Mouse (Mus musculus): ENCODE measurements around the gene Usp46.

Usp46 gene
- long read RNA-seq, experiment 1, full-length matches to known transcripts: 2 of 5 reads
- long read RNA-seq, experiment 1, partial matches to known transcripts: 3 of 5 reads
- long read RNA-seq, experiment 1, other reads (novel, unspliced or antisense): 0 of 5 reads
- long read RNA-seq, experiment 2, full-length matches to known transcripts: 3 of 3 reads
- long read RNA-seq, experiment 2, partial matches to known transcripts: 0 of 3 reads
- long read RNA-seq, experiment 2, other reads (novel, unspliced or antisense): 0 of 3 reads

DNA sequence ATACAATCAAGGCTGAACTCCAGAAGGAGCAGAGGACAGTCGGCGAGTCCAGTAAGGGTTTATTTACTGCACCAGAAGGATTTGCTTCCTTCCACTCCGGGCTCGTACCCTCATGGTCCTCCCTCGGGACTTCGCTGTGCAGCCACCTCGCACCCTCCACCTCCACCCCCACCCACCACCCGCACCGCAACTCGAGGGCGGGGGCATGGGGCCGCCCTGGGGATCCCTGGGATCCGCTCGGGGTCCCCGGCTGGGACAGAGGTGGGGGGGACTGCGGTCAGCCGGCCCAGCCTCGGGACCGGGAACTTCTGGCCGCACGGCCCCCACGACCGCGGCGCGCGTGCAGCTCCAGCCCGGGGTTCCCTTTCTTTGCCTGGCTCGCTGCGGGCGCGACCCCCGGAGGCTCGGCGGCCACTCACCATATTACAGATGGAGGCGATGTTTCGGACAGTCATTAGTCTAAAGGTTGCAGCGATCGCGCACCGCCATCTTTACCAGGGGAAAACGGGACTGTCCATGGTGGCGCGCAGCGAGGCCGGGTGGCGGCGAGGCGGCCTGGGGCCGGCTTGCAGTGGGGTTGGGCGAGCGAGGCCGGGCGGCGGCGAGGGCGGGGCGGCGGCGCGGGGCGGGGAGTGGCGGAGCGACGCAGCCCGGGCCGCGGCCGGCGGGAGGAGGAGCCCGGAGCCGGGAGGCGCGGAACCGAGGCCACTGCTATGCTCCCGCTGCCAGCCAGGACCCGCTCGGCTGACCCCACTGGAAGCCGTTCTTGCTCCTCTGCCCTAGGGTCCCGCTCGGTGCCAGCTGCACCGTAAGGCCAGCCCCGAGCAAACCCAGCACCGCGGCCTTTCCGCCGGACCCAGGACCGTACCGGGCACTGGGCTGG, at the start of gene Usp46:
Usp46 (minus strand) TSS at position 601 of the 883 bp plus-strand sequence.
- intact Hi-C loops (cut with DNase I): loop anchor here (5.0 kb wide), 1 partner anchor 61 kb away; no protein-coding TSS in a partner anchor

DNA sequence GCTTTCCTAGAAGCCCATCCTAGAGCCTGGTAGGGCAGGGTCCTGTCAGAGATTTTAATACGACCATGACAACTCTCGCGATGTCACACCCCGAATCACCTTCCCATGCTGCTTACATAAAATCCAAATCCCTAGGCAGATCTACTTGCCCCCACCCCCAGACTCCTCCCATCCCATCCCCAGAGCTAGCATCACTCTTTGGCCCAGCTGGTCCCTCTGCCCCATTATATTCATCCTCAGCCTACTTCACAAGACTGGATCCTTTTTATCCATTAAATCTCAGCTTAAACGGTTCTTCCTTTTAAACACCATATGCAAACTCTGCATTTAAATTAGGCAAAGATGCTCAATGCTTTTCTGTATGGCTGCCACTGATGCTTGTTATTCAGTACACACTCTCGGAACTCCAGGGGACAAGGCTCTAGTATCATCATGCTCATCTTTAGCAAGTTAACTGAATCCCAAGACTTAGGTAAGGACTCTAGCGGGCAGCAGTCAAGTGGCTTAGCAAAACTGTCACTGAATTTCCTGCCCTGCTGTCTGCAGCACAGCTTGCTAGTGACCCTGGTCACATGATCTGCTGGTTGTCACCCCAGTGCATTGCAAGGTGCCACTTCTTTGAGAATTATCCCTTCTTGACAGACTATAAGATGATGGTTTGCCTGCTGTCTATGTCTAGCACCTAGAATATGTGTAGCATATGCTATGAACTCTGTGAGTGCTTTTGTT, 45.9 kb upstream of the Usp46 start:
- intact Hi-C loops (cut with DNase I): no loop called here

DNA sequence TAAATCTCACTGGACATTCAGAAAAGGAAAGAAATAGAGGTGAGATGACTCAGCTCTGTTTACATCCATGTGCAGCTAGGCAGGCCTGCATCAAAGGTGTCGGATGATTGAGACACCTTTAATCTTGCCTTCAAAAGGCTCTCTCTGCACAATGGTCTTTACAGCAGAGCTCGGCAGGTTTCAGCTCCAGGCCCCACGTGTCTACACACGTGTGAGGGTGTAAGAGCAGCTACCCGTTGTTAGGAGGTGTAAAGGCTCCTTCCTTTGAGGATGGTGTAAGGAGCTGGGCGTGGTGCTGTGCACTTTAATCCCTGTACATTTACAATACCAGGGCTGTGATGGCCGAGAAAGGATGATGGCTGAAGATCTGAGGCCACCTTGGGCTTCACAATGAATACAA, 37.2 kb upstream of the Usp46 start:
- intact Hi-C loops (cut with DNase I): no loop called here

DNA sequence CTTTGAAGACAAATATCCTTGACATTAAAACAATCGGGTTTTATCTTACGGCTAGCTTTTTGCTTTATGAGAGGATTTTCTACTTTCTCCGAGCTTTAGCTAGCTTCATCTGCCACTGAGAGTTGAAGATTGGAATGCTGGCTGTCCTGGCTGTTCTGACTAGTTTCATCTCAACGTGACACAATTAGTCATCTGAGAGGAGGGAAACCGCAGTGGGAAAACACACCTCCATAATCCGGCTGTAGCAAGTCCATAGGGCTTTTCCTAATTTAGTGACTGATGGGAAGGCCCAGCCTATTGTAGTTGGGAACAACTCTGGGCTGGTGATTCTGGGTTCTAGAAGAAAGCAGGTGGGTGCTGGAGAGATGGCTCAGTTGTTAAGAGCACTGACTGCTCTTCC, 33.5 kb upstream of the Usp46 start:
- intact Hi-C loops (cut with DNase I): no loop called here

DNA sequence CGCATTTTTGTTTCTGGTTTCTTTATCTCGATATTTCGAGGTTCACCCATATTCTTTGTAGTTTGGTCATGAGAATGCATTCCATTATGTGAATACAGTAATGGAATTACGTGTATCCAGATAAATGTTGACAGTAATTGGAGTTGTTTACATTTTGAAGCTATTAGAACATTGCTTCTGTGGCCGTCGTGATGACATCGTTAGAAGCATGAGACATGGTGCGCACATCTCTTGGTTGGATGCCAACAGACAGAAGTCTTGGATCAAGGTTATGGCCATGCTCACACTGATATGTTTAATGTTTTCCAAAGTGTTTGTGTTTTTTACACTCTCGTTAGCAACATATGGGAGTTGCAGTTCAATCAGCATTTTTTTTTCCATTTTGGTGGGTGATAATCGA, 30.8 kb upstream of the Usp46 start:
- intact Hi-C loops (cut with DNase I): no loop called here

DNA sequence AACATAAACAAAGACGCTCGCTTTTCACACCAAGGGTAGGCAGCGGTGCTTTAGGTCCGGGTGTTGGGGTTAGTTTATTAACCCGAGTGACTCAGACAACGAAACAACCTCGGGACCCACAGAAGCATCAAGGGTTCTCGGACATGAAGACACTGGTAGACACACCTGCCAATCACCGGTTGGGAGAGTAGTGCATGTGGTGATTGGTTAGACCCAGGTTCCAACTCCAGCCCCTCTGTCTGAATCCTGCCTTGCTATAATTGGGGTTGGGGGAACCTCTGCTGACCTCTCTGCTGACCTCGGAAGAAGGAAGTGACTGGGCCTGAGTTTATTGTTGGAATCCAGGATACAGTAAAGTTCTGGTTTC, 29.6 kb upstream of the Usp46 start:
- intact Hi-C loops (cut with DNase I): no loop called here

DNA sequence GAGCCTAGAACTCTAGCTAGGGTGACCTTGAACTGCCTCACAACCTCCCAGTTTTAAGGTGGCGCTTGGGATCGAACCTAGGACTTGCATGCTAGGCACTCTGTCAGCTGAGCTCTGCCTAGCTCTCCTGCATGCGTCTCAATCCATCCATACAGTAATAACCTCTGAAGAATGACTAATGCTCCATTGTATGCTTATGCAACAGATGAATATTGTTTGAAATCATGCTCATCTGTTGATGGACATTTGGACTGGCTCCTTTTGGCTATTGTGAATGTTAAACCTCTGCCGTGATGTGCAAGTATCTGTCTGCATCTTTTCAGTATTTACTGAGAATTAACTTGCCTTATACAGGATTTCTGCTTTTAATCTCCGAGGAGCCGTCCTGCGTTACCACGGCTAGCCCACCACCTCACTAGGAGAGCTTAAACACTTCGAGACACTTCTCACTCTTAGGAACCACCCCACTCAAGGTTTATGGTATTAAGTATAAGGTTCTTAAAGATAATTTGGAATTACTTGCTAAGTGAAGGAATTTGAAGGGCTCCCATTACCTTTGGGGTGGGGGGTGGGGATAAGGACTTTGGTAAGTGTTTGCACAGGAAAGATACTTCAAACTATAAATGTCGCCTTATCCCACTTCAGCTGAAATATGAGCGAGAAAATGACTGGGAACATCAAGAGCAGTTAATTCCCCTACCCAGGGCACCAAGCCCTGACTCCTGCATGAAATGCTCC, 29.1 kb upstream of the Usp46 start:
- intact Hi-C loops (cut with DNase I): no loop called here

DNA sequence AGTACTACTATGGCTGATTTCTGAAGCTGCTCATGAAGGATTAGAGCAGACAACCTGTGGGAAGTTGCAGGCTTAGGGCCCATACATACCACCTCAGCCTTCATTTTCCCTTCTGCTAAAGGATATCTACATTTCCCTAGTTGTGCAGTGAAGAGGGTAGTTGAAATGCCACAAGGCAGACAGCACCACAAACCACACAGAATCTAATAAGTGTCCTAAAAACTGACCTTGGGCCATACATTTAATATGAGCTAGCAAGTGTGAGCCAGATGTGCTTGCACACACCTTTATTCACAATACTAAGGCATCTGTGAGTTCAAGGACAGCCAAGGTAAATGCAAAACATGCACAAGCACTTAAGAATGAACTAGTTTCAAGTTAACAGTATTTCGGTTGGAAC, 27.8 kb upstream of the Usp46 start:
- intact Hi-C loops (cut with DNase I): no loop called here

DNA sequence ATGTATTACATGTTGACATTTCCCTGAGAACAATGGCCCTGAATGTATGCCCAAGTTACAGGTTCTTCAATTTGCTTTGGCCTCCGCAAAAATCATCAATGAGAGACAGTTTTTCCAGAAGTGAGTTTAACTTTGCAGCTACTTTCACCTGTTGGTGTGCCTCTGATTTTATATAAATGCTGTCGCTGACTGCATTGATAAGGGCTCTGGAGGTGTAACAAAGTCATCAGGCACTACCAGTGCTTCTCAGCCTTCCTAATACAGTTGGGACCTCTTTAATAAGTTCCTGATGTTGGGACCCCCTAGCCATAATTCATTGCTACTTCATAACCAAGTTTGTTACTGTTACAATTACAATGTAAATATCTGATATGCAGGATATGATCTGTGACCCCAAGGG, 27.4 kb upstream of the Usp46 start:
- intact Hi-C loops (cut with DNase I): no loop called here

DNA sequence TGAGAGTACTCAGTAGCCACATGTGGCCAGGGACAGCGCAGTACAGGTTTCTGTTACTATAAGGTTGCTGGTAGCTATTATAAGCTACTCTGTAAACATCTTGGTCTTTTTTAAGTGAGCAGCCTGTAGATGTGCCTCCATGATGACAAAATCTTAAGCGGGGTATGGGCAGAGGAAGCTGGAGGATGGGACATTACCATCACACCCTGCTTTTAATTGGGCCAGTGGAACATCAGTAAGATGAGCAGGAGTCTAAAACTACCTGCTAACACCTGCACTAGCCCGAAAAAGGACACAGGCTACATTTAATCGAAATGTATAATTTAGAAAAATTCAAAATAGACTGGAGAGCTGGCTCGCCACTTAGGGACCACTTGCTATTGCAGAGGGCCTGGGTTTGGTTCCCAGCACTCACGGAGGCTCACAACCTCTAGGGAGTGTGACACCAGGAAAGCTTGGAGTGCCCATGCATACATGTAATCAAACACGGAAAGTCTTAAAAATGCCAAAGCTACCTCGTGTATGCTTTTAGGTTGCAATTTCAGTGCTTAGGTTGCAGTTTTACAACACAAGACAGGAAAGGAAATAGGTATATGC, 26.7 kb upstream of the Usp46 start:
- intact Hi-C loops (cut with DNase I): no loop called here

DNA sequence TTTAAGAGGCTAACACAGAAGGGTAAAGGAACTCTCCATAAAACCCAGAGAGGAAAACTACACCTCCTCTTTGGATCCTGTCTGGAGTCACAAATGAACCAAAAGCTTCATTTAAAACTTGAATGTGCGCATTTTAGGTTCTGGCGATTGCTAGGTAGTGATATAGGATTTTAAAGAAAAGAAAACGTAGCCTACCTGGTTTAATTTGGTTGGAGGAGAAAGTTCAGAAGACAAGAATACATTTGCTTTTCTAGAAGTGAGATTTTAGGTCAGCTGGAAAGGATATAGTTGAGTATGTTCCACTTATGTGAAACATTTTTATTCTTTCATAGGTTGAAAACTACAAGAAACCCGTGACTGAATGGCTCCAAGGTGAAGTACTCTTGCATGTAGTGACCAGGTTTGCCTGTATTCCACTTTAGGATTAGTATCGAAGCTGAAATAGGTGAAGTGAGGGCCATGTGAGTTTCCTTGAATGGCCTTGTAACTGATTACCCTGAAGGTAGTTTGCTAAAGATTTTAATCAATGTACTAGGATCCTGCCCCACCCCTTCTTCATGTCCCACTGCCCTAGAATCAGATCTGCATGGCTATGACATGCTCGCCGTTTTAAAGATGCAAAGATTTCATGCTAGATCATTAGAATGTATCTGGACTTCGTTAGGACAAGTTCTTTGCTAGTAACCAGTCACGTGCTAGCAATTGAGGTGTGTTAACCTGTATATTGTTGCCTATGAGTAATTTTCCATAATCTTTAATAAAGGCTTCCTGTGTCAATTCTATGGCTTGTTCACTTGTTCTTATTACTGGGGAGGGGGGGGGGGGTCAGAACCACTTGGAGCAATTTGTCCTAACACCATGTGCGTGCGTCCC, 25.6 kb upstream of the Usp46 start:
- intact Hi-C loops (cut with DNase I): no loop called here

DNA sequence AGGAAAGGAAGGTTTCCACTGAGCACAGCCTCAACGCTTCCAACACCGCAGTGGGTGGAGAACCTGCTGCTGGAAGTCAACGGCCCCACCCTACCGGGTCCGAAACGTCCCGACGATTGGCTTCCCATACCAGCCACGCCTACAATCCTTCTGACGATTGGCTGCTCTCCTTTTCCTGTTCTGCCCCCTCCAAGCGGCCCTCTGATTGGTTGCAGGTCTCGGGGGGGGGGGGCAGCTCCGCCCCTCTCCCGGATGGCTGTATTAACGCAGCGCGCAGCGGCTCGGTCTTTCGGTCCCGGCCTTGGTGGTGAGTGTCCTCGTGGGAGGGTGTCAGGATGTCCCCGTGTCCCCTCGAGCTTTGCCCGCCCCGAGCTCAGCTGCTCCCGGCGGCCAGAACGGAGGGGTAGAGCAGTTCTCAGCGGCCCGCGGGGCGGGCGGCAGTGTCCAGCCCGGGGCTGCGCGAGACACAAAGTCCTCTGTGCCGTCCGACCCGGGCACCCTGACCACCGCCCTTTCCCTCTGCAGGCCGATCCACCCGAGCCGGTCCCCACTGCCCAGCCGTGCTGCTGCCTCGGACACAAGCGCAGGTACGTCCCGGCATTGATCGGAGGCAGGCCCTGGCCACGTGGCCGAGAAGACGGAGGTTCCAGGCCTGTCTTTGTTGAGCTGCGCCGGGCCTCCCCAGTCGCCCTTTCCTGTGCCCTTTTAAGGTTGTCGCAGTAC, 24.8 kb upstream of the Usp46 start:
- intact Hi-C loops (cut with DNase I): no loop called here

DNA sequence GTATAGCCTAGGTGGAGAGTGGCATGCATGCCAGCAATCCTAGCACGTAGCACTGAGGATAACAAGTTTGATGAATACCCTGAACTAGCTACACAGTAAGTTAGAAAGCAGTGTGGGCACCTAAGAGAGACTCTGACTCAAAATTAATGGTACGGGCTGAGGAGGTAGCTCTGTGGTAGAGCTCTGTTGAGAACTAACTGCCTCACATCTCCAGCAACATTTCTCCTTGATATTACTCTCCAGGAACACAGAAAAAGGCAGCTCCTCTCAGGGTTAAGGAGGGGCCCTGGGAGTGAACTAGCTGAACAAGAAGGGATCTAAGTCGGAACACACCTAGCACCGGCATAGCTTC, 24.2 kb upstream of the Usp46 start:
- intact Hi-C loops (cut with DNase I): no loop called here

DNA sequence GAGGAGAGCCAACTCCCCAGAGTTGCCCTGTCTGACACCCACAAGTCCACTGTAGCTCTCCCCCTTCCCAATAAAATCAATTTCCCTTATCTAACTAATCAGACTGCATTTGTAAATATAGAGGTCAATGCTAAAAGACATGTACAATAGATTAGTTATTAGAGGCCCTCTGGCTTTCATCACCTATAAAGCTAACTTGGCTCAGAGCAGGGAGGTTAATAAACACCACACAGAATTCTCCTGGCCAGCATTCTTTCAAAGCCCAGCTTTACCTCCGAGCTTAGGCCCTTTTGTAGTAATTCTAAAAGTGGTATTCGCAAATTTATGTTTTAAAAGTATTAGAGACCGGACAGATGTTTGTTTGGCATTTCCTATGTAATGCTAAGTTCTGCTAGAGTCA, 21.4 kb upstream of the Usp46 start:
- intact Hi-C loops (cut with DNase I): no loop called here

DNA sequence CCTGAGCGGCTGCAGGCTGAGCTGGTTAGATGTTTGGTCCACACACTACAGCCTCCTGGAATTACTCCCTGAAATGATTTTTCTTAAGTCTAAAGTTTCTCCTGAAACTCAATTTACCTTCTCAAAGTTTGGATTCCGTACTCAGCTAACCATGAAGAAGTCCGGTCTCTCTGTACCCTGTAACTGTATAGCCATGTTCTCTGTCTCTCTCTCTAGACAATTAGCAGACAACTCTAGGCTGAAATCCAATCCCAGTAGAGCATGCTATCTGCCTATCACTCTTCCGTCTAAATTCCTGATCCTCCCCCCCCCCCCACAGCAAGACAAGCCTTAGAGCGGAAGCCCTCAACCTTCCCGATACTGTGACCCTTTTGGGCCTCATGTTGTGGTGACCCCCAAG, 13.5 kb upstream of the Usp46 start:
- intact Hi-C loops (cut with DNase I): no loop called here

DNA sequence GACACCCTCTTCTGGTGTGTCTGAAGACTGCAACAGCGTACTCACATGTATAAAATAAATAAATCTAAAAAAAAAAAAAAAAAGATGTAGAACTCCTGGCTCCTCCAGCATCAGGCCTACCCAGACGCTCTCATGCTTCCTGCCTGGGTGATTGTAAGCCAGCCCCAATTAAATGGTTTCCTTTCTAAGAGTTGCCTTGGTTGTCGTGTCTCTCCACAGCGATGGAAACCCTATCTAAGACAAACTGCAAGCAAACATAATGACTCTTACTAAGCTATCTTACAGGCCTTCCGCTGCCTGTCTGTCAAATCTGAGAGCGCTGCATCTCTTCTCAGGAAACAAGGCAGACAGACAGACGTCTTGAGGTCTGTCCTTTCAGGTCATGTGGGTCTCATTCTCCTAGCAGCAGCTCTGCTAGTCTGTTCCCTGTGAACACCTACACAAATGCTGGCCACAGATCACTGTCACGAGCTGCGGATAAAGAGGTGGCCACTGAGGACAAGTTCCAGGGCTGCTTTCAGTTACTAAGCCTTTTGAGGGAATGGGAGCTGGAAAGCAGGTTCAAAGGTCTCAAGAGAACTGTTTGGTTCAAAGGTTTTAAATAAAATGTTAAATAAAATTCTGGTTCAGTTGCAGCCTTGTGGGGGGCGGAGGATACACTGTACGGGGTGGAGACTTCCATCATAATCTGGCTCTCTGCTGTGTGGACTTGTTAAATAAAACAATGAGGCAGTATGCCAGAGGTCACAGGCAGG, 10.8 kb upstream of the Usp46 start:
- intact Hi-C loops (cut with DNase I): loop anchor here (10.0 kb wide), 1 partner anchor 196 kb away; no protein-coding TSS in a partner anchor

DNA sequence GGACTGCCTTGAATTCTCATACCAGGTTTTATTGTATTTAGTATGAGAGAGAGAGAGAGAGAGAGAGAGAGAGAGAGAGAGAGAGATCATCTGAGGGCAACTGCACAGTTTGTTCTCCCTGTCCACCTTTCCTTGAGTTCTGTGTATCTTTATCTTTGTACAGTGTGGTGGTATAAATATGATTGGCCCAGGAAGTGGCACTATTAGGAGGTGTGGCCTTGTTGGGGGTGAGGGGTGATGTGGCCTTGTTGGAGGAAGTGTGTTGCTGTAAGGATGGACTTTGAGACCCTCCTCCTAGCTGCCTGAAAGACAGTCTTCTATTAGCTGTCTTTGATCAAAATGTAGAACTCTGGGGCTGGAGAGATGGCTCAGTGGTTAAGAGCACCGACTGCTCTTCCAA, 10.2 kb upstream of the Usp46 start:
- intact Hi-C loops (cut with DNase I): loop anchor here (10.0 kb wide), 1 partner anchor 196 kb away; no protein-coding TSS in a partner anchor

DNA sequence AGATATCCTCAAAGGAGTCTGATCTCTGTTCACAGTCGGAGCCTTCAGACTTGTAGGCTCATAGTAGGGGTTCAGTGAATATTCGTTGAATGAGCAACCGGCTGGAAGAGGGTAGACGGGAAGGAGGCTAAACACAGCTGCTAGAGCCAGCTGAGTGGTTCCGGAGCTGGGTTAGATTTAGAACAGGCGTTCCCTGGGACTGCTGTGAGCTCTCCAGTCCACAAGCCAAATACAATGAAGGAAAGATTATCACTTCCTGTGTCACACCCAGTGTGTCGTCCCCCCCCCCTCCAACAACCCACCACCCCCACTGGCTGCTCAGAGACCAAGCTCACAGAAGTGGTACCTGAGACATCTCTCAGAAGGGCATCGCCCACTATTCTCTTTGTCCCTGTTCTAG, 9.7 kb upstream of the Usp46 start:
- intact Hi-C loops (cut with DNase I): loop anchor here (10.0 kb wide), 1 partner anchor 197 kb away; no protein-coding TSS in a partner anchor
